Mouse (Mus musculus) spleen, adult 2 months (tissue): Measurements from ENCODE around the gene Zmiz2.

Source experiments
- CTCF ChIP-seq: fragments of 200-500 bp; IDR thresholded peaks from 2 replicates; pipeline ENCODE4 v1.5.1; 2011; ENCODE audit warnings: mild to moderate bottlenecking, inconsistent platforms; ENCODE audit not compliant: insufficient read depth, insufficient read length, insufficient replicate concordance; ENCODE audit errors: extremely low read depth
- POLR2A ChIP-seq: fragments of 200-500 bp; IDR thresholded peaks from 2 replicates; pipeline ENCODE4 v1.6.1; 2011; ENCODE audit warnings: low read depth, low read length, inconsistent platforms

- TF ChIP-seq CTCF (peak; percentile 84; the same call in 1 of the 2 replicates), POLR2A (no peak)
Observed at GRCm38 (mm10) chr11:6402515-6403510, 13.9 kb downstream of the Zmiz2 start.
